Mouse (Mus musculus): Measurements from ENCODE around the gene Panx1. TPM values are rescaled to one million over a fixed set of nuclear protein-coding genes. Genes with fewer than 3 reads are reported as not detected.

The Panx1 gene
- total and polyA plus RNA-seq, 3 experiments: 19.7 to 54.0 (median 27.9) TPM

DNA sequence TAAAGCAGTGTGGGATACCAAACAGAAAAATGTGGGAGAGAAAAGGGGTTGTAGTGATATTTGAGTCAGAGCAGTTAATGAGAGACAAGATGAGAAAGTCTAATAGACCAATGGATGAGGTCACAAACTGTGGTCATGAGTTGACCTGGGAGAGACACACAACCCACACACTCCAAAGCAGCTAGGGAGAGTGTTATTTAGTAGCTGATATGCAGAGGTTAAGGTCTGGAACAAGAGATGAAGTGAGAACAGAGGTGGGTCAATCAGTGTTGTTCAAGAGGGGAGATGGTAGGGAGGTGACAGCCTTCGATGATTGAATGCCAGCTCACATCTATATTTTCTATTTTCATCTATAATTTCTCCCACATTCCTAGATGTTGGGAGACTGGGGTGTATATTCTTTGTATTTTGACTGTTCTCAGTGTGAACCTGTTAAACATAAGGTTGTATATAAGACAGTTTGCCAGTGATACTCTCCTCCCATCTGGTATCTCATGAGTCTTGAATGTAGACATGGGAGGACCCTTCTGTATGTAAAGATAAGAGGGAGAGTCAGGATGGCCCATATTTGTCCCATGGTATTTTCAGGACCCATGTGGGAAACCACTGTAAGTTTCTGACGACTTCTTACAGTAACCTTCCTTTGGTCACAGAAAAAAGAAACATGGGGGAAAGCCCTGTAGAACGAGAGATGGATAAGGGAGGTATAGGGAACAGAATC lies 74.3 kb downstream of the Panx1 start:
- Histone ChIP-seq H3K9me3 (replicated peaks; ENCODE audit: low read length) (no peaks in the 10 kb centered on the region), H3K27me3 (replicated peaks) (no peaks in the 10 kb centered on the region), H3K4me2 (ENCODE audit: insufficient read depth, low read depth, poor library complexity, severe bottlenecking) (no peak overlapping the region), H3K36me3 (replicated peaks in 1 of 2; ENCODE audit: control insufficient read depth in 1 of 2, insufficient read depth in 1 of 2, low read length in 1 of 2) (no peaks in the 10 kb centered on the region), H3K4me3 (replicated peaks in 1 of 3; ENCODE audit: low read depth in 2 of 3, low read length in 2 of 3, poor library complexity in 1 of 3) (no peak overlapping the region), H3K27ac (ENCODE audit: insufficient read depth, low read depth) (no peak overlapping the region), H3K79me2 (replicated peaks; ENCODE audit: control insufficient read depth, extremely low read depth, insufficient read depth, poor library complexity, severe bottlenecking) (no peaks in the 10 kb centered on the region), H3K4me1 (ENCODE audit: control insufficient read depth in 1 of 2, insufficient read depth in 2 of 2) (no peaks in the 10 kb centered on the region), H3K9ac (ENCODE audit: insufficient read depth, low read depth) (no peak overlapping the region)
- in situ Hi-C loops (cut with MboI; ENCODE audit: low pct_ligation_motif_present, low pct_unique_long_range_greater_than_20kb, low sequenced_read_pairs): no loop called here
- TF ChIP-seq CTCF (conservative IDR thresholded peaks at IDR 0.05 in 1 of 2, IDR thresholded peaks at IDR 0.05 in 1 of 2; ENCODE audit: low read depth in 2 of 2, low read length in 2 of 2) (no peak), NRF1 (IDR thresholded peaks at IDR 0.05; ENCODE audit: low read depth, low read length) (no peak), RAD21 (IDR thresholded peaks at IDR 0.05; ENCODE audit: low read depth, low read length) (no peak), HCFC1 (IDR thresholded peaks at IDR 0.05; ENCODE audit: low read depth, low read length) (no peak), ZC3H11A (IDR thresholded peaks at IDR 0.05; ENCODE audit: low read depth, low read length) (no peak), BHLHE40 (IDR thresholded peaks at IDR 0.05; ENCODE audit: low read depth, low read length) (no peak), E2F4 (IDR thresholded peaks at IDR 0.05; ENCODE audit: insufficient replicate concordance, low read depth, low read length) (no peak), RCOR1 (conservative IDR thresholded peaks at IDR 0.05; ENCODE audit: low read depth, low read length) (no peak)
- DNase-seq (ENCODE audit: extremely low read depth): no peak
- dilution Hi-C loops (cut with MboI; ENCODE audit: extremely low pct_ligation_motif_present, extremely low pct_unique_long_range_greater_than_20kb, low sequenced_read_pairs): no loop called here

DNA sequence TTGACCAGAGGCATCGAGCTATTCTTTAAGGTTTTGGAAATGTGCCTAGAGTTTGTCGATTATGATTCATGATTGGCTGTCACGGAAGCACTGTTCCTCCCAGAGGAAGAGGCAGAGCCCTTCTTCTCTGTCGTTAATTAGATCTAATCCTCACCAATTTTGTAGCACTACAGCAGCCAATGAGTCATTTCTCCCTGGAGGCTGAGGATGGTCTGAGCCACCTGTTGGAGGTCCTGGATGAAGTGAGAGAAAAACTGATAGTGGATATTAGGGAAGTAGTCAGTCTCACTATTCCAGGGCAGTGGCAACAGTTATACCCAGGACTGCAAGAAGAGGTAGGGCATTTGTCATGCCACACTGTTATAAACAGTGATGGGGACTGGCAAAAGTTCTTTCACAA lies 75.1 kb downstream of the Panx1 start:
- DNase-seq (ENCODE audit: extremely low read depth): no peak
- Histone ChIP-seq H3K36me3 (replicated peaks in 1 of 2; ENCODE audit: control insufficient read depth in 1 of 2, insufficient read depth in 1 of 2, low read length in 1 of 2) (no peaks in the 10 kb centered on the region), H3K9me3 (replicated peaks; ENCODE audit: low read length) (no peaks in the 10 kb centered on the region), H3K9ac (ENCODE audit: insufficient read depth, low read depth) (no peak overlapping the region), H3K27ac (ENCODE audit: insufficient read depth, low read depth) (no peak overlapping the region), H3K4me3 (replicated peaks in 1 of 3; ENCODE audit: low read depth in 2 of 3, low read length in 2 of 3, poor library complexity in 1 of 3) (no peak overlapping the region), H3K79me2 (replicated peaks; ENCODE audit: control insufficient read depth, extremely low read depth, insufficient read depth, poor library complexity, severe bottlenecking) (no peaks in the 10 kb centered on the region), H3K27me3 (replicated peaks) (no peaks in the 10 kb centered on the region), H3K4me2 (ENCODE audit: insufficient read depth, low read depth, poor library complexity, severe bottlenecking) (no peak overlapping the region), H3K4me1 (ENCODE audit: control insufficient read depth in 1 of 2, insufficient read depth in 2 of 2) (no peaks in the 10 kb centered on the region)
- in situ Hi-C loops (cut with MboI; ENCODE audit: low pct_ligation_motif_present, low pct_unique_long_range_greater_than_20kb, low sequenced_read_pairs): no loop called here
- dilution Hi-C loops (cut with MboI; ENCODE audit: extremely low pct_ligation_motif_present, extremely low pct_unique_long_range_greater_than_20kb, low sequenced_read_pairs): no loop called here
- no peak for TF ChIP-seq USF2 (conservative IDR thresholded peaks at IDR 0.05; ENCODE audit: low read depth, low read length)

DNA sequence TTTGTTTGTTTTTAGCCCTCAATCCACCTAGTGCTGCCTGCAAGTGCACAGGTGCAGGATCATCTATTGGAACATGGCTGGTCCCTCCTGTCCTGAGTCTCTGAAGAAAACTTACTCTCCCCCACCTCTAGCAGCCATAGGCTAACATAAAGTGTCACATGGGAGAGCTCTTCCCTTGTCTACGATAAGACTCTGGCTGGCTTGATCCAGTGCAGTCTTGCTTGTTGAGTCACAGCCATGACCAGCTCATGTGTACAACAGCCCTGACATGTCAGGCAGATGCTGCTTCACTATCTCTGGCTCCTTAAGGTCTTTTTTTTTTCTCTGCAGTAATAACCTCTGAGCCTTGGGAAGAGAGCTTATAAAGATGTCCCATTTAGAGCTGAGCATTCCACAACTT lies 77.7 kb downstream of the Panx1 start:
- no peak overlapping the region for H3K4me3 ChIP-seq (replicated peaks in 1 of 3; ENCODE audit: low read depth in 2 of 3, low read length in 2 of 3, poor library complexity in 1 of 3)
- no peak overlapping the region for H3K4me2 ChIP-seq (ENCODE audit: insufficient read depth, low read depth, poor library complexity, severe bottlenecking)
- H3K27ac ChIP-seq (ENCODE audit: insufficient read depth, low read depth): no peak overlapping the region
- no peaks in the 10 kb centered on the region for H3K4me1 ChIP-seq (ENCODE audit: control insufficient read depth in 1 of 2, insufficient read depth in 2 of 2)
- no peak for DNase-seq (ENCODE audit: extremely low read depth)
- H3K27me3 ChIP-seq (replicated peaks): no peaks in the 10 kb centered on the region
- no peak overlapping the region for H3K9ac ChIP-seq (ENCODE audit: insufficient read depth, low read depth)
- H3K36me3 ChIP-seq (replicated peaks in 1 of 2; ENCODE audit: control insufficient read depth in 1 of 2, insufficient read depth in 1 of 2, low read length in 1 of 2): no peaks in the 10 kb centered on the region
- TF ChIP-seq ZC3H11A (IDR thresholded peaks at IDR 0.05; ENCODE audit: low read depth, low read length) (no peak), MAX (IDR thresholded peaks at IDR 0.05; ENCODE audit: low read length) (no peak), PAX5 (IDR thresholded peaks at IDR 0.05; ENCODE audit: low read length) (no peak), MEF2A (IDR thresholded peaks at IDR 0.05; ENCODE audit: borderline replicate concordance, low read depth, low read length) (no peak), CHD2 (IDR thresholded peaks at IDR 0.05; ENCODE audit: low read length) (no peak), JUND (conservative IDR thresholded peaks at IDR 0.05; ENCODE audit: low read depth, low read length) (no peak), TBP (conservative IDR thresholded peaks at IDR 0.05; ENCODE audit: low read depth, low read length) (no peak)
- dilution Hi-C loops (cut with MboI; ENCODE audit: extremely low pct_ligation_motif_present, extremely low pct_unique_long_range_greater_than_20kb, low sequenced_read_pairs): no loop called here
- no peaks in the 10 kb centered on the region for H3K9me3 ChIP-seq (replicated peaks; ENCODE audit: low read length)
- H3K79me2 ChIP-seq (replicated peaks; ENCODE audit: control insufficient read depth, extremely low read depth, insufficient read depth, poor library complexity, severe bottlenecking): no peaks in the 10 kb centered on the region
- in situ Hi-C loops (cut with MboI; ENCODE audit: low pct_ligation_motif_present, low pct_unique_long_range_greater_than_20kb, low sequenced_read_pairs): no loop called here
